13 mouse cellular contexts compared by ENCODE assay signal in the genomic region with DNA sequence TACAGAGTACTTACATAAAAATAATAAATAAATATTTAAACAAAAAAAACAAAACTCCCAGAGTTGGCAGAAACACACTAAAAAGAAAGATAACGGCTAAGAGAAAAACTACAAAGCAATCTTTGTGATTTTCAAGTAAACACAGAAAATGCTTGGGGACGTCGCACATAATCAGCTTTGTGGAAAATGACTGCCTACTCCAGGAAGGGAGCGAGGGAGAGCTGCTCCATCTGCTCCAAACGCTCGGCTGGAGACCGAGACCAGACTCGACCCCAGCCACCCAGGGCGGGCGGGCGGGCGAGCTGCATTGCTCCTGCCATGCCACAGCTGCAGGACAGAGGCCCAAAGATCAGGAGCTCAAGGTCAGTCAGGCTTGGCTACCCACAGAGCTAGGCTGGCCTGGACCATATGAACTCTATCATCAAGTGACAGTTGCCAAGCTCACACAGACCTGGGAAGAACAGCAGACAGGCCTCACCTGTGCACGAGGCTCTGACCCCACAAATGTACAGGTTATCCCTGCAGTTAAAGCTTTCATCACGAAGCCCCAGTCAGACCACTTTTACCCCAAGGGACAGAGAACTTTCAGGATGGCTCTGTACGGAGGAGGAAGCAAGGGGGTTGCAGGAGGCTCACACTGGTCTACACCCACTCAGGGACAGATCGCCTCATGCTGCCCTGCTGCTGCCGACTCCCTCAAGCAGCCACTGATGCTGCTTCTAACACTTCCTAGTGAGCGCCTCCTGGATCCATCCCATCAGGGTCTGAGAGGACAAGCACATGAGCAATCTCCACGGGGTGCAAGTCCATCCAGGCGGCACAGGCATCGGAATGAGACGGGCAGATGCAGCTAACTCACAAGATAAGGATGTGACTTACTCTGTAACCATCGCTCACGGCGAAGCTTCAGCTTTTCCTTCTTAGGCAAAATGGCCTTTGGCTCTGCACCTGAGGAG. TPM values are rescaled to one million over a fixed set of nuclear protein-coding genes. Genes with fewer than 3 reads are reported as not detected.
DNase-seq lines count a peak whose midpoint lies in the region; ATAC-seq and TF ChIP-seq lines count a peak whose summit lies in the region.
"Had no signal": no experiment of that assay in that cellular context is flagged by ENCODE, and none has a peak within 500 bp of the region (broad histone marks: within the 10 kb centered on the region; RNA-seq: fewer than 3 reads in every experiment).

No protein-coding gene starts in this region.

- peaks cover 13% of the 10 kb centered on the region; the same call in 1 of the 2 replicates for H3K36me3 ChIP-seq in lung, embryonic 16.5 days (ENCODE audit: control insufficient read depth, insufficient read depth, low read length)

- H3K4me3 ChIP-seq in lung, embryonic 16.5 days (ENCODE audit: low read length): no peak overlapping the region
- H3K4me3 ChIP-seq in lung, adult 2 months (replicated peaks; ENCODE audit: extremely low read depth, low read depth, low read length): no peak overlapping the region
- H3K4me3 ChIP-seq: neural tube, embryonic 15.5 days had no signal

- no peak for DNase-seq in frontal cortex, adult 2 months (ENCODE audit: extremely low spot score in 1 of 2, low spot score in 1 of 2)
- peak; percentile 23 to 52 for DNase-seq in kidney, postnatal 25 days
- DNase-seq in kidney, postnatal 14 days: no peak
- DNase-seq in lung, adult 2 months: no peak
- peak; percentile 38 to 83 for DNase-seq in lung, postnatal 4 days
- DNase-seq: embryo, embryonic 11 days; right cerebral cortex, postnatal 25 days; thymus, postnatal 36 days had no signal

- TF ChIP-seq CTCF in lung, adult 2 months (IDR thresholded peaks at IDR 0.05; ENCODE audit: insufficient read depth, low read length): no peak

- no peaks in the 10 kb centered on the region for H3K27me3 ChIP-seq in lung, embryonic 16.5 days (ENCODE audit: control insufficient read depth, insufficient read depth, low read depth, low read length)
- H3K27me3 ChIP-seq: neural tube, embryonic 15.5 days had no signal

- no peak for TF ChIP-seq POLR2A in lung, adult 2 months (IDR thresholded peaks at IDR 0.05; ENCODE audit: borderline replicate concordance, extremely low read depth, low read depth, low read length)

- 0 out of 2 replicates have a peak, but pooled peaks have one; percentile 14 for ATAC-seq in frontal cortex, adult (ENCODE audit: low TSS enrichment)
- ATAC-seq in lung, embryonic 16.5 days (ENCODE audit: low read depth): peak; percentile 78
- ATAC-seq: forebrain, embryonic 16.5 days; midbrain, embryonic 16.5 days had no signal

- H3K27ac ChIP-seq in lung, embryonic 16.5 days (ENCODE audit: low read length): peak overlapping the region; percentile 88
- H3K27ac ChIP-seq: neural tube, embryonic 15.5 days had no signal

- no peak overlapping the region for H3K9ac ChIP-seq in lung, embryonic 16.5 days (ENCODE audit: low read length)
- H3K9ac ChIP-seq: neural tube, embryonic 15.5 days had no signal

- H3K4me2 ChIP-seq in lung, embryonic 16.5 days (ENCODE audit: low read depth, low read length): no peak overlapping the region
- H3K4me2 ChIP-seq: neural tube, embryonic 15.5 days had no signal

- H3K9me3 ChIP-seq in lung, embryonic 16.5 days (ENCODE audit: control insufficient read depth, low read length): no peaks in the 10 kb centered on the region
- H3K9me3 ChIP-seq: neural tube, embryonic 15.5 days had no signal

- WGBS in lung, embryonic 16.5 days: 53% methylated on average over 25 of the region's 25 CpGs
- WGBS in lung, adult 2 months: 75% methylated on average over 25 of the region's 25 CpGs

- peaks cover 32% of the 10 kb centered on the region for H3K4me1 ChIP-seq in lung, embryonic 16.5 days (replicated peaks; ENCODE audit: control insufficient read depth, insufficient read depth, low read length)
- H3K4me1 ChIP-seq in lung, adult 2 months (ENCODE audit: control insufficient read depth, insufficient read depth, low read length): peaks cover 7% of the 10 kb centered on the region; the same call in 1 of the 2 replicates
- H3K4me1 ChIP-seq: neural tube, embryonic 15.5 days had no signal

RNA-seq across cellular contexts. Expression of a gene that starts 12.3 kb away (rescaled TPM):
- polyA plus RNA-seq in frontal cortex, adult 2 months (2012; rRNA removed): 43.7 and 44.9 TPM in 2 replicates
- 30.9 and 32.0 TPM in 2 replicates for polyA plus RNA-seq in lung, embryonic 16.5 days (2015; fragmentation: Nextera tagmentation; extraction: Ambion mirVana)
- 24.6 and 24.7 TPM in 2 replicates for polyA plus RNA-seq in lung, adult 2 months (2012; rRNA removed)

RNA-seq across cellular contexts. Expression of a gene that starts 26.8 kb away (rescaled TPM):
- 4.5 and 6.8 TPM in 2 replicates for polyA plus RNA-seq in frontal cortex, adult 2 months (2012; rRNA removed)
- polyA plus RNA-seq in lung, embryonic 16.5 days (2015; fragmentation: Nextera tagmentation; extraction: Ambion mirVana): 5.3 and 7.5 TPM in 2 replicates
- polyA plus RNA-seq in lung, adult 2 months (2012; rRNA removed): 69.9 and 91.7 TPM in 2 replicates

Comparison
In these comparisons a context has a peak if more than half of its experiments do, and no peak if none do; other contexts are left out.
1. DNase-seq: peak in kidney, postnatal 25 days (2 of 2) and lung, postnatal 4 days (2 of 2); none in frontal cortex, adult 2 months (0 of 2), kidney, postnatal 14 days (single experiment) and lung, adult 2 months (single experiment).